Mouse (Mus musculus) C2C12 (cell line): ENCODE measurements at regions not wholly inside any gene's neighbourhood (a gene's known extent, or its start where the extent isn't known, plus 50 kb on each side); places are given as distances from the start of the nearest gene placed in this dataset.

Experiments
- H3K27me3 ChIP-seq: one replicate; pipeline ENCODE4 v1.6.1; 2011; ENCODE audit not compliant: control insufficient read depth, insufficient read depth, insufficient read length
- H3K36me3 ChIP-seq: one replicate; pipeline ENCODE4 v1.6.1; 2011; ENCODE audit not compliant: control insufficient read depth, insufficient read depth
- H3K4me3 ChIP-seq: one replicate; pipeline ENCODE4 v1.5.1; 2011; ENCODE audit warnings: mild to moderate bottlenecking, control low read depth; ENCODE audit not compliant: poor library complexity, insufficient read depth, severe bottlenecking
- H3K79me2 ChIP-seq: one replicate; pipeline ENCODE4 v1.6.1; 2011; ENCODE audit not compliant: control insufficient read depth, insufficient read depth
- H3K79me3 ChIP-seq: one replicate; pipeline ENCODE4 v1.6.1; 2011; ENCODE audit warnings: low read depth, control low read depth
- H3ac ChIP-seq: one replicate; pipeline ENCODE3; 2011; ENCODE audit warnings: low read depth; ENCODE audit not compliant: control insufficient read depth, insufficient read length
- CEBPB ChIP-seq: IDR thresholded peaks from one replicate; pipeline ENCODE4 v1.6.1; 2011; ENCODE audit warnings: low read depth, mild to moderate bottlenecking, control low read depth, moderate library complexity
- CTCF ChIP-seq: IDR thresholded peaks from one replicate; pipeline ENCODE4 v1.5.1; 2011; ENCODE audit not compliant: control insufficient read depth, insufficient read depth, insufficient read length
- FOSL1 ChIP-seq: IDR thresholded peaks from one replicate; pipeline ENCODE4 v1.8.0; 2011; ENCODE audit warnings: mild to moderate bottlenecking, low read length; ENCODE audit not compliant: poor library complexity, insufficient read depth, severe bottlenecking
- MAX ChIP-seq: IDR thresholded peaks from one replicate; pipeline ENCODE4 v1.6.1; 2011; ENCODE audit warnings: mild to moderate bottlenecking, control low read depth
- MYOD1 ChIP-seq: IDR thresholded peaks from one replicate; pipeline ENCODE4 v1.6.1; 2011; ENCODE audit warnings: low read depth; ENCODE audit not compliant: control insufficient read depth, insufficient read length
- MYOG ChIP-seq: IDR thresholded peaks from one replicate; pipeline ENCODE4 v1.6.1; 2011; ENCODE audit not compliant: control insufficient read depth, insufficient read length; ENCODE audit errors: extremely low read depth
- USF1 ChIP-seq: IDR thresholded peaks from one replicate; pipeline ENCODE4 v1.6.1; 2011; ENCODE audit warnings: low read depth, mild to moderate bottlenecking, control low read depth, moderate library complexity

DNA sequence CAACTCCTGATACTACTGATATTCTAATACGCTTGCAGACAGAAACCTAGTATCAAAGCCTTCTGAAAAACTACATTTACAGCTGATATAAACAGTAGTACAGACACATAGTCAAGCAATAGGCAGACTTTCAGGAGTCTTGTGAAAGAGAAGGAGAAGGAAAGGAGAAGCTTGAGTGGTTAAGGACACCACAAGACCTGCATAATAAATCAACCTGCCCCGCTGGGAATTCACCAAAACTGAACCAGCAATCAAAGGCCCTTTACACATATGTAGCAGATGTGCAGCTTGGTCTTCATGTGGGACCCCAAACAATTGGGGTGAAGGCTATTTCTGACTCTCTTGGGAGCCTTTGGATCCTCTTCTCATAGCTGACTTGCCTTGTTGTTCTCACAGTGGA lies 1345.5 kb upstream of the Zeb2 start:
- Histone ChIP-seq H3ac (no peak overlapping the region), H3K4me3 (no peak overlapping the region), H3K79me2 (no peaks in the 10 kb centered on the region), H3K27me3 (no peaks in the 10 kb centered on the region), H3K36me3 (no peaks in the 10 kb centered on the region), H3K79me3 (no peaks in the 10 kb centered on the region)
- no peak for TF ChIP-seq CTCF
- no peak for TF ChIP-seq MYOD1
- no peak for TF ChIP-seq USF1
- no peak for TF ChIP-seq MAX
- no peak for TF ChIP-seq FOSL1
- TF ChIP-seq CEBPB, result no peak
- TF ChIP-seq MYOG, result no peak

- no peaks in the 10 kb centered on the region for H3K79me2 ChIP-seq
- TF ChIP-seq MYOD1, result no peak
- no peak for TF ChIP-seq FOSL1
- TF ChIP-seq CTCF, result no peak
- no peak for TF ChIP-seq MYOG
- no peak for TF ChIP-seq CEBPB
- no peak for TF ChIP-seq MAX
- no peak for TF ChIP-seq USF1
- no peak overlapping the region for H3K4me3 ChIP-seq
- no peaks in the 10 kb centered on the region for H3K27me3 ChIP-seq
- no peaks in the 10 kb centered on the region for H3K79me3 ChIP-seq
- no peaks in the 10 kb centered on the region for H3K36me3 ChIP-seq
- no peak overlapping the region for H3ac ChIP-seq
These were observed 1333.5 kb upstream of the Zeb2 start for GRCm38 (mm10) chr2:46450698-46451097.

DNA sequence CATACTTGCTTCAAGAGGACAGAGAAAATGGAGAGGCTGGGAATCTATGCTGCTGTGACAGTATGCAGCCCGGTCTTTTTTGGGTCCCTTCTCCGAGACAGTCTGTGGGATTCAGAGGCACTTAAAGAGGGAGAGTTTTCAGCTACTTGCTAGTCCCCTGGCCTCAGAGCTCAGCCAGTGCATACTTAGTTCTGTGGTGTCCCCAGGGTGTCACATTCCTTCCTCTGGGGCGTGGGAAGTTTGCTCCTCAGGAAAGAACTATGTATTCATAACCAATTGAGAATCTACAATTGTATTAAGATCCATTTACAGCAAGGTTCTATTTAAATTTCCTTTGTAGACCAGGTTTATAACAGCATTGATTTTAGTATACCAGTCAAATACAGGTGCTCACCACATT lies 1328.1 kb upstream of the Zeb2 start:
- H3ac ChIP-seq, result no peak overlapping the region
- H3K27me3 ChIP-seq, result no peaks in the 10 kb centered on the region
- no peaks in the 10 kb centered on the region for H3K79me3 ChIP-seq
- H3K4me3 ChIP-seq, result no peak overlapping the region
- no peak for TF ChIP-seq MYOD1
- no peak for TF ChIP-seq MAX
- TF ChIP-seq USF1, result no peak
- TF ChIP-seq MYOG, result no peak
- TF ChIP-seq CTCF, result no peak
- no peak for TF ChIP-seq FOSL1
- TF ChIP-seq CEBPB, result no peak
- no peaks in the 10 kb centered on the region for H3K79me2 ChIP-seq
- no peaks in the 10 kb centered on the region for H3K36me3 ChIP-seq

DNA sequence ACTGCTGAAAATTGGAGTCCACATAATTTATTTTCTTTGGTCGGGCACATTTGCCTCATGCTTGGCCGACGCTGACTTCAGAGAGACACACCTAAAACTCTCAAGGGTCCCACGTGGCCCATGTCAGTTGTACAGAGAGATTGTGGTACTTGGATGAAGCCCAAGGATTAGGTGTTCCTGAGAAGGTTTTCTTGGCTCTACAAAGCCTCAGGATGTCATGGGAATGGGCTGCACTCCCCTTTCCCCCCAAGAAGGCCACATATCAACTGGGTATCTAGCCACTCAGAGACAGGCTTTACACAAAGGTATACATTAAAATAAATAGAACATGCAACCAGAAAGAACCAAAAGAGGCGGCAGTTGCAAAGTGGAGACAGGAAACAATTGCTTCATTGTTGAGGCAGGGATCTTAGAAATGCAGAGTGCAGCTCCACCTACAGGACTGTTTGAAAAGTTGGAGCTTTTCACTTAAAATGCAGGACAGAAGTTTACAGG lies 1326.5 kb upstream of the Zeb2 start:
- Histone ChIP-seq H3K27me3 (no peaks in the 10 kb centered on the region), H3K79me2 (no peaks in the 10 kb centered on the region), H3K36me3 (no peaks in the 10 kb centered on the region), H3K4me3 (no peak overlapping the region), H3ac (no peak overlapping the region), H3K79me3 (no peaks in the 10 kb centered on the region)
- TF ChIP-seq MAX (peak; percentile 29), CEBPB (peak; percentile 83), FOSL1 (no peak), CTCF (no peak), MYOD1 (no peak), USF1 (peak; percentile 90)

DNA sequence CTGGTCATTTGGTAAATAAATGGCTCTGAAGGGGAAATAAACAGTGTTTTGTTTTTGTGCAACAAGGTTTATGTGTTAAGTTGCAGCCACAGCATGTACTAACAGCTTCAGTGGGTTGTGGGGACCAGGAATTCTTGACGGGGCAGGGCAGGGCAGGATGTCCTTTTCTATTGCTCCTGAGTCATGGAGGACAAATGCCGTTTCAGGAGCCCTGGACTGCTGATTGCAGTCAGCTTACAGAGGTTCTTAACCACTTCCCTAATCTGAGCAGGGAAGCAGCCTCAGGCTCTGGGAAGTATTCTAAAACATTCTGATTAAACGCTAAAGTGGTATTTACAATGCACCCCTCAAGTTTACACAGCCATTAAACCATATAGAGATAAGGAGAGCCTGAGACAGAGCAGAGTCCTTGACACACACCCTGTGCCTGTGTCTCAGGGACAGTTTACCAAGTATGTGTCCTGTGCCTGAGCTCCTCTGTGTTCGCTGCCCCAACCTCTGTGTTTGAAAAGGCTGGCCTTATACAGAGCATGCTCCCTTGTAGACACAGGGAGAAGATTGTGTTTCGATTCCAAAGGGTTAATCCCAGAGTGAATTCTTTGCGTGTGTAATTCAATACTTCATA lies 1326.0 kb upstream of the Zeb2 start:
- TF ChIP-seq FOSL1, result peak; percentile 13
- TF ChIP-seq CEBPB, result peak; percentile 9
- TF ChIP-seq CTCF, result no peak
- no peak for TF ChIP-seq MYOG
- peak overlapping the region; percentile 49 for H3ac ChIP-seq
- H3K36me3 ChIP-seq, result no peaks in the 10 kb centered on the region
- H3K27me3 ChIP-seq, result no peaks in the 10 kb centered on the region
- no peaks in the 10 kb centered on the region for H3K79me2 ChIP-seq
- H3K4me3 ChIP-seq, result no peak overlapping the region
- no peaks in the 10 kb centered on the region for H3K79me3 ChIP-seq

DNA sequence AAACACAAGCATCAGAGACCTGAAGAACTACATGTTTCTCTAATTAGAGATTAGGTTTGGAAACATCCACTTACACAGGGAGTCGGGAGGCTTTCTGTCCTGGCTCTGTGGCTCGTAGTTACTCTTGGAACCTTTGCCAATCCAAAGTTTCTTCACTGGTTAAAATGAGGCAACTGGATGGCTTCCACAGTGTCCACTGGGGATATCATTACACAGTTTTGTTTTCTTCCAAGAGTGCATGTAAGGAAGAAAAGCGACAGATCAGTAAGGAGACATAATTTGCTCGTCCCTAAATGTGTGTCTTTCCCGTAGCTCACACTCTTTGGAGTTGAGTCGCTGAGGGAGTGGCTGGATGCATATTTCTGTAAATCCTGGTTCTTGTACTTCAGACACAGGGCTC lies 1325.4 kb upstream of the Zeb2 start:
- Histone ChIP-seq H3K4me3 (no peak overlapping the region), H3K27me3 (no peaks in the 10 kb centered on the region), H3K36me3 (no peaks in the 10 kb centered on the region), H3K79me2 (no peaks in the 10 kb centered on the region), H3K79me3 (no peaks in the 10 kb centered on the region), H3ac (peak overlapping the region; percentile 32)
- TF ChIP-seq MYOD1, result no peak
- no peak for TF ChIP-seq FOSL1
- TF ChIP-seq MAX, result no peak
- no peak for TF ChIP-seq CEBPB
- no peak for TF ChIP-seq MYOG
- TF ChIP-seq USF1, result no peak
- no peak for TF ChIP-seq CTCF
